Mouse (Mus musculus): ENCODE measurements around the gene Gm13276.
"Not testable (repeated sequence)": the region's sequence is repeated elsewhere in the genome, so short reads cannot be mapped to it uniquely, and the experiment has no call there.

DNA sequence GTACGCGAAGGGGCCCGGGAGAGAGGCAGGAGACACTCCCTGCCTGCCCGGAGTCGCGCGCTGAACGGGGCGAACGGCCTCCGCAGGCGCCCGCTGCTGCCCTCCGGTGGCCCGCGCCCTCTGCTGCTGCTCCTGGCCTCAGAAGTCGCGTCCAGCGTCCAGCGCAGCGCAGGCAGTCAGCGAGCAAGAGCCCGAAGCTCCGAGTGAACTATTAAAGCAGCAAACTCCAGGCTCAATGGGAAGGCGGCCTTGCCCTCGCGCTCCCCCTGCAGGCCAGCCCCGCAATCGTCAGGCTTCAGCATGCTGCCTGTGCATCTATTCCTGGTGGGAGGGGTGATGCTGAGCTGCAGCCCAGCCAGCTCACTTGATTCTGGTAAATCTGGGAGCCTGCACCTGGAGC lies 17.4 kb downstream of the Gm13276 start, which contains the start of gene Gm13287:
- TF ChIP-seq CTCF (IDR thresholded peaks at IDR 0.05; ENCODE audit: extremely low read depth, insufficient read depth, insufficient read length, insufficient replicate concordance); POLR2A (IDR thresholded peaks at IDR 0.05; ENCODE audit: low read depth, low read length): not testable (repeated sequence)

All from spleen, adult 2 months (tissue).